Mouse (Mus musculus) kidney, postnatal 36 days (tissue): ENCODE results near the gene Cep63.
A peak's percentile ranks its signal among the peaks of the same experiment; 100 is the strongest.

Experiments
- DNase-seq, 2 experiments: peaks; one replicate each; pipeline ENCODE4 v3.0.0; 2021 to 2022; ENCODE audit warnings: mixed read lengths in 2 of 2

Gene Cep63

DNA sequence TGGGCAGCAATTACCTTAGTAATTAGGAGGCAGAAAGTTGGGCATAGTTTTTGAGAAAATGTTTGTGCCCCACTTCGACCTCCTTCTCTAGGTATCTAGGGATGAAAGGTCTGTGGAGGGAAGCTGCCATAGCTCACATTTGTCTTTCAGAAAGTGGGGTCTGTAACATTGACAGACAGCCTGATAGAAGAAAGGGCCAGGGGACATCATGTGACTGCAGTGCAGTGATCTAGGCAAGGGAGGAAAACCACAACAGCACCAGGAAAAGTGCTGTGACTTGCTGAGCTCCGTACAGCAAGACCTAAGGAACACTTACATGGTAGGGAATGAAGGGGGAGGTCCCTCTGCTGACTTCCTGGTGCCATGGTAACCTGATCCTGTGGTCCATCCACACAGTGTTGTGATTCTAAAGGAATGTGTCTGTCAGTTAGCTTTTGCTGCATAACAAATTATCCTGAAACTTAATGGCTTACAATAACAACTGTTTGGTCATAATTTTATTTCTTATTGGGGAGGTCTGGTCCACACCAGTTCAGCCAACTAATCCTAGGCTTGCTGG is 5.3 kb upstream of the Cep63 start:
- DNase-seq: no peak

DNA sequence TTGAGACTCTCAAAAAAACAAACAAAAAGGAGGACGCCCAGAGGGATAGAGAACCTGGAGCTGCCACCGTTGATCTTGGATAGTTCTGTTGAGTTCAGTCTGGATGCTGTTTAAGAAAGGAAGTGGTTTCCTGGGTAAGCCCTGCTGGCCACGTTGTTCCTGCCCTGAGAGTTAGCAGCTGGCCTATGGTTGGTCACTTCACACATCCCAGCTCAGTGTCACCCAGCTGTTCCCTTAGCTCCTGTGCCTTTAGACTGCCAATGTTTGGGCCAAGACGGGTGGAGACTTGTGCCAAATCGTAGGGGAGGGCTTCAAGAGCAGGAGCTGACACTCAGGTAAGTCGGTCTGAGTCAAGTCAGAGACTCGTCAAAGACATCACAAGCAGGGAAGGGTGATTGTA is 2.7 kb upstream of the Cep63 start:
- DNase-seq: no peak

DNA sequence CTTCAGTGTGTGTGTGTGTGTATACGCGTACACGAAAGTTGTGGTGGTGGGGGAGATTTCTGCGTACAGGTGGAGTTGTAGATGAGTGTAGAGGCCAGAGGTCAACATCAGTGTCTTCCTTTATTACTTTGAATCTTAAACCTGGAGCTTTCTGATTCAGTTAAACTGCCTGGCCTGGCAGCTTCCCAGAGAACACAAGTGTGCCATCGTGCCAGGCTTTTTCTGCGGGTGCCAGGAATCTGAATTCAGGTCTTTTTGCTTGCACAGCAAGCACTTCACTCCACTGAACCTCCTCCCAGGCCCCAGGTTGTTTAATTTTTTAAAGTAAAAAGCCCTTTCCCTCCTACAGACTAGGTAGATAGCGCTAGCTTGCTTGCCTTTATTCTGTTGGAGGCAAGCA is 1.1 kb upstream of the Cep63 start:
- DNase-seq: peak; percentile 61 to 68

DNA sequence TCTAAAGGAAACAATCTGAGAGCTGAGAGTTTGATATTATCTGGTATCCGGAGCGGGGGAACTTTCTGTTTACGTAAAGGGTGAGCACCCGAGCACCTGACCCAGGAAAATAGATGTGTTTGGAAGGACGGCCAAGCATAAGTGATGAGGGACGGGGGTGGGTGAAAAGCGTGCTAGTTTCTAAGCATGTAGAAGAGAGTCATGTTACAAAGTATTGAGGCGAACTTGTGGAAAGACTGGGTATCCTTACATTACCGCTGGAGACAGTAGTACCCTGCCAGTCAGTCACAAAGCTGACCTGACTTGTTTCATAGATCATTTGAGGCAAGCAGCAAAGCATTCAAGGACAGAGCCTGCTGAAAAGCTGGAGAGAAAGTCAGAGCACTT is 498 bp upstream of the Cep63 start:
- DNase-seq: no peak

DNA sequence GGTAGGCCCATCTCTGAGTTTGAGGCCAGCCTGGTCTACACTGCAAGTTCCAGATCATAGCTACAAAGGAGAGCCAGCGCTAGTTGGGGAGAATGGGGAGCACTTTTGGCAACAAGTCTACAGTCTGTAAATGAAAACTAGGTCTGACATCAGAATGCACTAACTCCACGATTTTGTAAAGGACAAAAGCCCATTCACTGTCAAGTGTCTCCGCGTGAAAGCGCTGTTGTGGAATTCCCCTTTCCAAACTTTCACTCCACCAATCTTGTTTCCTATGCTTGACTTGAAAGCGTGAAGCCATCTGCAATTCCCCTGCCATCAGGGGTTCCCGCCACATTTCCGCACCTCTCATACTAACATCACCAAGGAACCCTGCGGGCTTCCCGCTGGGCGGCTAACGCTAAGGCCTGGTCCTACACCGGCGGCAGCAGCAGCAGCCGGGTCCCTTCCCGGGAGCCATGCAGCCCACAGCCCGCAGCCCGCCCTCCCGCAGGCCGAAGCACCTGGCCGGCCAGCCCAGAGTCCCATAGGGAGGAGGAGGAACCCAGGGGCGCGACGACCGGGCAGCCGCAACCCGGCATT is 842 bp downstream of the Cep63 start:
- DNase-seq: no peak

DNA sequence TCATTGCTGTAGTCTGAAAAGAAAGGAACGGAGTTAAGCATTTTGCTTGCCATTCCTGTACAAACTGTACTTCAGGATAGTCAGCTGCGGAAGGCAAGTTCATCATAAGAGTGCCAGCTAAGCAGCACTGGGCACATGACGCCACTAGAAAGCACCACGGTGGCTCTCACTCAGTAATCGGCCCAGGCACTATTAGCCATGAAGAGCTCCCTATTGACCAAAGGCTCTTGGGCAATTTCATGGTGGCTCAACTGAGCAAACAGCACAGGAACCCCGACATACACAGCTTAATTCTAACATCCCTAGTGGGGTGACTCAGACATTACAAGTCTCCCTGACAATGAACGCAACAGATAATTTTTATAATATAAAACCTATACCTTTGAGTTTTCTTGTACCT is 2.8 kb downstream of the Cep63 start:
- no peak for DNase-seq

DNA sequence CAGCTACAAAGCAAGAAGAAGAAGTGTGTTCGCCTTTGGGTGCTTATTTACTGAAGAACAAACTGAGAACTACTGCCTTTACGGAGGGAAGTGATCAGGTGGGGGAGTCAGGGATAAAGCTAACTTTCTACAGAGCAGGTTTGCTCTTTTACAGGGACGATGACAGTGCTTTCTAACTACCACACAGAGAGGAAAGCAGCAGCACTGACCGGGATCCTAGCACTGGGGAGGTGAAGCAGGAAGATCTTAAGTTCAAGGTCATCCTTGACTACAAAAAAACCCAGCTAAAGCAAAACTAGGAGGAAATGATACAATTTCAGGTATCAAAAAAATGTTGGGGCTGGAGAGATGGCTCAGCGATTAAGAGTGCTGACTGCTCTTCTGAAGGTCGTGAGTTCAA is 3.5 kb downstream of the Cep63 start:
- no peak for DNase-seq

DNA sequence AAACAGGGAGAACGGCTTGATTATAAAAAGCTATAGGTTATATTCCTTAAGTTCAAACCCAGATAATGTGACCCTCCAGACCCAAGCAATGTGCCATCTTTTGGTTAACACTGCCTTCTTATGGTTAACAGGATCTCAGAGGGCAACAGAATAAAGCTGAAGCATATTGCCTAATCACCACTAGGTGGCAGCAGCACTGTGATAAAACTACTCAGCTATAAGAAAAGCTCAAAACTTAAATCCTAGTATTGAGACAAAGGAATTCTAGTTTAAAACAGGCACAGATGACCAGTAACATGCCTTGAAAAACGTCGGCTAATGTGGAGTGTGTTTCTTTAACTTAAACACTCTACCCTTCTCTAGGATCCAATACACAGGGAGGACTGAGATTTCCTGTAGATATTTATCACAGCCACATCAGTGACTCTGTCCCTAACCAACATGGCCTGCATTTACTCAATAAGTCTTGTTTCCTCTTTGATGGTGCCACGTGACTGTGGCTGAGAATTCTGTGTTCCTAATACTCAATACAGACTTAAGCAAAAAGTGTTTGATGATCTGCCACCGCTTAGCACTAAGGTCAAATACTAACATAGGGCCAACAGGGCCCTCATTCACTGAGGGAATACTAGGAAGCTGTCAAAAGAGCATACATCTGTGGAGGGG is 4.0 kb downstream of the Cep63 start:
- DNase-seq: peak; percentile 59 to 67

DNA sequence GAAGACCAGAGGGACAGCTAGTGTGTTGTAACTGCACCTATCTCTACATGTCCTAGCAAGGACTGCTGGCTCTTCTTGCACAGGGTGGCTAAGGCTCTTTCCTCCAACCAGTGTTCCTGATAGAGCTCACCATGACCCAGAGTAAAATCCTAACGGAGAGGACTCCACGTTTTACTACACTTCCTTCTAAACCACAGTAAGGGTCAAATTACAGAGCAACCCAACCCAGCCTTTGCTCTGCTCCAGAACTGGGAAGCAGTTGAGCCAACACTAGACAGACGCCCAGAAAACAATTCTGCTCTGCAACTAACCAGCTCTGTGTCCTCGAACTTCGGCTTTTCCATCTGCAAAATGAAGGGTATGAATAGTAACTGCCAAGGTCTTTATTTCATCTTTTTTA is 4.9 kb downstream of the Cep63 start:
- no peak for DNase-seq

DNA sequence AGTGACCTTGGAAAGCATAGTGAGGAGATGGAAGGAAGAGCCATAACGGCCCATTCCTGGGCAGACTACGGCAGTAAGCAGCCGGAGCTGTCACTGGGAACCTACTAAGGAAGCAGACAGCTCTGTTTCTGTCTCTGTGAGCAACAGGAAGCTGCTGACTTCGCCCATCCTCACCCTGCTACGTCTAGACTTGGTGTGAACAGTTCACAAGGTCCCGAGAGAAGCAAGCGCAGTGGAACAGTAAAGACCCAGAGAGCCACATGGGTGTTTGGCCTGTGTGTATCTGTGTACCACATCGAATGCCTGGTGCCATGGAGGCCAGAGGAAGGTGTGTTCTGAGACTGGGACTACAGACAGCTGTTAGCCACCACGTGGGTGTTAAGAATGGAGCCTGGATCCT is 10.1 kb downstream of the Cep63 start:
- DNase-seq: no peak

DNA sequence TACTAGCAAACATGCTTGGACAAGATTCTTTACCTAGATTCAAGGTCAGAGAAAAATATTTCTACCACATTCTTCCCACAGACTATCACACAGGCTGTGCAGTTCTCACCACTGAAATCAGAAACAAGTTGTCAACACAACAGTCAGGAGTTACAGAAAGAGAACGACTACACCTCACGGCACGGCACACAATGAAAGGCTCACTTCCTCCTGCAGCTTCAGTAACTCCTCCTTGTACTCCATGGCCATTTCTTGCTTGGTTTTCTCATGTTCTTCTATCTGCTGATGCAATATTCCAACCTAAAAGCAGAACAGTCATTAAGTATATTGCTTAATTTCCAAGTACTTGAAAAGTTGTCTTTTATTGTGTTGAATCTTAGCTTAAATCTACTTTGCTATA is 11.3 kb downstream of the Cep63 start:
- no peak for DNase-seq

DNA sequence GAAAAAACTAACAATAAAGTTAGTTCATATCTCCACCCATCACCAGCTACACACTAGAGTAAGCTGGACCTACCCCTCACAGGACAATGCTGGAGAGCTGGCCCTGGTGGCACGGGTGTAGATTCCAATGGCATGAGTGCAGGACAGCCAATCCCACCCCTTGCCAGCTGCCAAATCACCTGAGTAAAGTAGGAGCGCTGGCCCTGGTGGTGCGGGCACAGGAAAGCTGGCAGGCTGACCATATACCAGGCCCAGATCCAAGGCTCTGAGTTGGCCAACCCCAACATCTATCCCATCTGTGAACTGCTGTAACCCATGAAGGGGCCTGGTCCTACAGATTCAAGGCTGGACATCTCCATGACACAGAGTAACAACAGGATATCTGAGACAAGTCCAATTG is 17.1 kb downstream of the Cep63 start:
- no peak for DNase-seq

DNA sequence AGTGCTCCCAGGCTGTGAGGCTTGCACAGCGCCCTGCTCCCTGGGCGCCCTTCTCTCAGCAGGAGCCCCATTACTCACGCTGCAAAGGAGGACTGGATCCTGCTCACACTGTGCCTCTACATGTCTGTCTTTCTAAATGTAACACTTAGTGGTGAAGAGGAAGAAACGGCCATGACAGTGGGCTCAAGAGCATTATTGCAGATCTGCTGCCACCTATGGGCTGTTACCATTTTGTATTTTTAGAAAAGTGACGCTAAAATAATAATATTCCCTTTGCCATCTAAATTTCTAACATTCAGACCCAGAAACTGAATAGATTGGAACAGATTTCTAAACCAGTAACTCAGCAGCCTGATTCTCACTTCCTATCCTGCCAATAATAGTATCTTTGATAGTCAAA is 18.9 kb downstream of the Cep63 start:
- no peak for DNase-seq

DNA sequence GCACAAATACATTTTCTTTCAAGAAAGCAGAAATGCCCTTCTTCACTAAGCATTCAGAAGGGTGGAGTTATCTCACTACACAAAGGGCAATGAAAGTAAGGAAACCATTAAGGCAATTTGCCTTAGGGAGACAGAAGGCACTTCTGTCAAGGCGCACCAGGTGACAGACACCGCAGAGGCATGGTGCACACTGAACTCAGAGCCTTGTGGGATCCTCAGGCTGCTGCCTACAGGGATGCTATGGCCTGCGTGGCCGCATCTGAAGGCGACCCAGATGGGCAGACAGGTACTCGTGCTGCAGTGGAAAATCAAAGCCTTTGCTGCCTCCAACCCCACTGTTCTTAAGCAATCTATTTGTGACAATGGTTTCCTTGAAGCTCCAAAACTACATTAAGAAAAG is 21.2 kb downstream of the Cep63 start:
- DNase-seq: no peak

DNA sequence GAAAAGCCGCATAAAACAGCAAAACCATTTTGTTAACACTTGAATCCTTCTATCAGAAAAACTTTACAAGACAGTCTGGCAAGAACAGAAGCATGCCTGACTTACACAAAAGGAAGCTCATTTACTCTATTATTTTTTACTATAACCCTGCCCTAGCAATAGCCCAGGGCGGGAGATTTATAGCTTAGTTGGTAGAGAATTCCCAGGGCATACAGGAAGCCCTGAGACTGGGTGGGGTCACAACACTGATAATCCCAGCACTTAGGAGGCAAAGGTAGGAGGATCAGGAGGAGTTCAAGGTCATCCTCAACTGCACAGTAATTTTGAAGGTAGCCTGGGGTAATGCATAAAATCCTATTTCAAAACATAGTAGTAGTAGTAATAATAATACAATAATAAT is 24.7 kb downstream of the Cep63 start:
- DNase-seq: no peak

DNA sequence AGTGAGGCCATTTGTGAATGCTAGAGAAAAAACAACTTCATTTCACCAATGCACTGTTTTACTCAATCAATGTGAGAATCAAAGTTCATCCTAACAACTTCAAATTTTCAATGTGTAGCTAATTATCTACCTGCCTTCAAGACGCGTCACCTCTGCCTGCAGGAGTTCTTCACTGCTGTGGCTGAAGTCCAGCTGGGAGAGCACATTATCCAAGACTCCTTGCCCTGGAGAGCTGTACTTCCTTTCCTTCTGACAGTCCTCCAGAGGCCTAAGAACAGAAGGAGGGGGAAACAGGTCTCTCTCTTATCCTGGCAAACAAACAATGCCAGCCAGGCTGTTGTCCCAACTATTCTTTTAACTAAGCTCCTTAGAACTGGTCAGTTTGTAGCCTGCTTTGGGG is 25.1 kb downstream of the Cep63 start:
- DNase-seq: peak; percentile 72 to 74

DNA sequence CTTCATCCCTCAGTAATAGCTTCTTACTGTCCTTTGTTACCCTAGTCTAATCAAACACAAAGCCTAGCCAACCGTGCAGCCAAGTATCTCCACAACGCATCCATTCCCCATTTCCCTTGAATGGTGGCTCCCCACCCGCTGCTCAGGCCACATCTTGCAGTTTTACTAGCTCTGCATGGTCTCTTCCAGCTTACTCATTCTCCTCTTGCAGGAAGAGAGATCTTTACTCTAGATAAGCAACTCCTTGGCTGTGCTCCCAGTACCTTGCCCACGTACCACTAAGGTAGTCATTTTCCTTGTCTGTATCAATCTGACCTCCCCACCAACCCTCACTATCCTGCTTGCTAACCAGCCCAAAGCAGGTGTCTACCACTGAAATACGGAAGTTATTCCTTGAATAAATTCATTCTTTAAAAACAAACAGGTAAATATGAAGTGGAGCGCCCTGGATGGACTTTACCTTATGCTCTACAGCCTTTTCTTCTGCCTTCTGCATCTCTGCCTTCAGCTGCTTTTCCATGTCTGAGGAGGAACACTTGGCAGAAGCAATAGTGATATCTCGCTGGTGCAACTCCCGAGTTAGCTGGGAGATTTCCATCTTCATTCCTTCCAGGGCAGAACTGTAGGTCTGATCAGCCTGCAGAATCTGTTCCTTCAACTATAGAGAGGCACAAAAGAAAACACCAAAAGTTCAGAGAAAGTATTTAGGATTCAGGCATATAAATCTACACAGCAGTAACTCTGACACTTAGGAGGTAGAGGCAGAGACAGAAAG is 30.5 kb downstream of the Cep63 start:
- DNase-seq: peak in 1 of 2 experiments; percentile 4

DNA sequence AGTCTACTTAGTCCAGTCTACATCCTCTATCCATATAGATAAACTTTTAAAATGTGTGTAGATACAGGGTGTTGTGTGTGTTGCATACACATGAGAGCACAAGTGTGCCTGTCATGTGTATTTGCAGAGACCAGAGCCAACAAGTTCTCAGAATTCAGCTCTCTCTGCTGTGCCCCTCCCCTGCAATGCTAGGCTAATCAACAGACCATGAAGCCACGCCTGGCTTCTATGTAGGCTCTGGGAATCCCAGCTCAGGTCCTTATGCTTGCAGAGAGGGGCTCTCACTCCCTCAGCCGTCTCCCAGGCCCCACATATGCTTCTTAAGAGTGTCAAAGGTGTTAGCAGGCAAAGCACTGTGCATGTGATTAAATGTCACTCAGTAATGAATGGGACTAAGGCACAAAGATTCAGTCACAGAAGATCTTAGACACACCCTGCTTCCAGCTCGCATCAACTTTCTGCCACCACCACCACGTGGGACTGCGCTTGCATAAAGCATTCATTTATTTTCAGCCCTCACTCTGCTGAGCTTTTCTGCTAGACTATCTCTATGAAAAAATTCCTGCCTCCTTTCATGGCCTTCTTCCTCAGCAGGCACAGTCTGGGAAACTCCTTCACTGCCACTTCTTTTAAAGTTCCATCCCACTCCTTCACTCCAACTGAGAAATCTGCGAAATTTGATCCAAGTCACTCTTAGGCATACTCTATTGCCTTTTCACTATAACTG is 31.5 kb downstream of the Cep63 start:
- DNase-seq: peak in 1 of 2 experiments; percentile 44

DNA sequence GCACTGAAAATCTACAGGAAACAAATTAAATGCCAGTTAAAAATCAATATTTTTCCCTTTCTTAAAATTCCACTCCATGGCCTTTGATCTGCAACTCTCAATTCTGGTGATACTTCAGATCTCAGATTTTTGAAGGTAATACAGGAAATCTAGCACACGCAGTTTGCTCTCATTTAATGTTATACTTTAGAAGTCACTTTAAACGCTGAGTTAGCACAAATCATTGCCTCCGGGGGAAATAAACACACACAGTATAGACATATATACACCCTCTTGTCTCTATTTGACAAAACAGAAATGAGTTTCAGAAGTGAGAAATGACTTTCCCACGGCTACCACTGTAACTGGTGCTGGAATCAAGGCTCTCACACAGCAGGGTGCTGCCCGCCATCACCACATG is 39.0 kb downstream of the Cep63 start:
- DNase-seq: no peak

DNA sequence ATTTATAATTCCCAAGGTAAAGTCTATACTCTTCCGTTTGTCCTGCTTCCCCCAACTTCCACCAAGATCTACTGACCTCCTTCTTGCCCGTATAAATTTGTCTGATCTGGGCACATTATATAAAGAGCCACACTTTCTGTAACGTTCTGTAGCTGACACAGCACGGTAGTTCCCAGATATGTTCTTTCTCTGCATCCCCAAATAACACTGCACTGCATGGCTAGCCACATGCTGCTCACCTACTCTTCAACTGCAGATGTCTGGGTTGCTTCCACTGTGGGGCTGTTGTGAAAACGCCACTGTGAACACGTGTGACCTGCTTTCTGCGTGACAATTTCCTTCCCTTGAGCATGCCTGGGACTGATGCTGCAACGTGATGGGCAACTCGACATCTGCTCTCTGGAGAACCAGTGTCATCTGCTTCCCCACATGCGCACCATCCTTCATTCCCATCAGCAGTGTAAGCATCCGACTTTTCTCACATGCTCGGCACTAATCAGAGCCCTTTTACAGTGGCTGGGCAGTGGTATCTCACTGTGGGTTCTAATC is 44.3 kb downstream of the Cep63 start:
- no peak for DNase-seq

DNA sequence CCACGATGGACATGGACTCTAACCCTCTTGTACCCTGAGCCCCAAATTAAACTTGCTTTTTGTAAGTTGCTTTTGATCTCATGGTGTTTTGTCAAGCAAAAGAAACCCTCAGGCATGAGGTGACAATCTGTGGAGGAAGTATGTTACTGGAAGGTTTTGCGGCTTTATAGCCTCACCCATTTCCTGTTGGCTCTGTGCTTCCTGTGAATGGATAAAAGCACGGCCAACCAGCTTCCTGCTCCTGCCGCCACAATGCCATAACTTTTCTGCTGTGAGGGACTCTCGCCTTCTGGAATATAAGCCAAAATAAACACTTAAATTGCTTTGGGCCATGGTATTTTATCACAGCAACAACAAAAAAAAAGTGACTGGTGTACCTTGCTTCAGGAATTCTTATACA is 48.9 kb downstream of the Cep63 start:
- DNase-seq: peak; percentile 9 to 17

DNA sequence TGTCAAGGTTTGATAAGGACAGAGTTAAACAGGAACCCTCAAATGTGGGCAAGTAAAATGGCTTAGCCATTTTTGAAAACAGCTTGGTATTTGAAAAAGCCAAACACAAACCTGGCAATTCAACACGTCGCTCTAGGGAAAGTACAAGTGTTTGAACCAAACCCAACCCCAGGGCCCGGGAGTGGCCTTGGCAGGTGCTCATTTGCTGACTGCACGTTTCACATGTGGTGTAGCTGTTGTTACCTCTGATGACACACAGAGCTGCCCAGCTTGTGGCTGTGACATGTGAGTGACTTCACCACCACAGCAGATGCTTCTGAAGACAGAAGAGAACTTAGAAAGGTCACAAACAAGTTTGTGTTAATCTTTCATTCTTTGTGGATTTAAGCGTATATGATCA is 53.4 kb downstream of the Cep63 start:
- no peak for DNase-seq

DNA sequence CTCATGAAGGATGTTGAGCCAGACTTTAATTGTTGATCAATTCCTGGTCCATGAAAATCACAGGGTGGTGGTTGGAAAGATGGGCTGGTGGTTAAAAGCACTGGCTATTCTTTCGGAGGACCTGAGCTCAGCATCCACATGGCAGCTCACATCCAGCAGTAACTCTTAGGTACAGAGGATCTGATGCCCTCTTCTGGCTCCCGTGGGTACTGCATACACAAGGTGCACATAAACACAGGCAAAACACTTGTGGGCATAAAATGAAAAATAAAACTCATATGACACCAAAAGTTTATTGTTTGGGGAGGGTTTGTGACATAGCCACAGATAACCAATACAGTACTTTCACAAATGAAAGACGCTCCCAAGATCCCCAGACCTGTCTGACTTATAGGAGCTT is 67.9 kb downstream of the Cep63 start:
- DNase-seq: no peak
